Mouse (Mus musculus) ES-Bruce4 (cell line): ENCODE results near the gene Htra3. TPM values are rescaled to one million over a fixed set of nuclear protein-coding genes. Genes with fewer than 3 reads are reported as not detected.
A peak's percentile ranks its signal among the peaks of the same experiment; 100 is the strongest.

Source experiments
- H3K27ac ChIP-seq: 2 replicates; pipeline ENCODE4 v1.5.1; 2012; ENCODE audit warnings: low read length, inconsistent platforms; ENCODE audit not compliant: insufficient read depth
- H3K27me3 ChIP-seq: 2 replicates; pipeline ENCODE4 v1.6.1; 2012; ENCODE audit warnings: mild to moderate bottlenecking, low read length, inconsistent platforms; ENCODE audit not compliant: control insufficient read depth, poor library complexity, insufficient read depth, severe bottlenecking
- H3K36me3 ChIP-seq: 2 replicates; pipeline ENCODE4 v1.6.1; 2012; ENCODE audit warnings: inconsistent platforms, mild to moderate bottlenecking, low read length, moderate library complexity; ENCODE audit not compliant: control insufficient read depth, poor library complexity, insufficient read depth, severe bottlenecking
- H3K4me1 ChIP-seq: one replicate; pipeline ENCODE4 v1.8.1; 2011; ENCODE audit warnings: low read length; ENCODE audit not compliant: control insufficient read depth, insufficient read depth
- H3K4me3 ChIP-seq: 2 replicates; pipeline ENCODE4 v1.5.1; 2011; ENCODE audit warnings: low read depth, mild to moderate bottlenecking, low read length
- H3K9ac ChIP-seq: 2 replicates; pipeline ENCODE4 v1.6.1; 2012; ENCODE audit warnings: low read depth, mild to moderate bottlenecking, inconsistent platforms; ENCODE audit not compliant: poor library complexity, severe bottlenecking
- H3K9me3 ChIP-seq: replicated peaks from 2 replicates; pipeline ENCODE4 v1.6.1; 2012; ENCODE audit warnings: mild to moderate bottlenecking, low read length, inconsistent platforms; ENCODE audit not compliant: control insufficient read depth, poor library complexity, insufficient read depth, severe bottlenecking
- CTCF ChIP-seq: IDR thresholded peaks from one replicate; pipeline ENCODE4 v1.8.1; 2011; ENCODE audit warnings: low read depth, low read length
- EP300 ChIP-seq: IDR thresholded peaks from 2 replicates; pipeline ENCODE4 v1.6.1; 2011; ENCODE audit warnings: low read depth, low read length; ENCODE audit not compliant: insufficient read depth
- POLR2A ChIP-seq: IDR thresholded peaks from one replicate; pipeline ENCODE4 v1.8.1; 2011; ENCODE audit warnings: low read length; ENCODE audit not compliant: insufficient read depth
- polyA plus RNA-seq: library from polyadenylated mRNA; stranded (reverse); fragments of >200 nt; gene quantifications from 2 replicates; pipeline ENCODE4 v1.2.4, GENCODE M21; 2011; ENCODE audit warnings: low read depth; ENCODE audit not compliant: missing spikeins, insufficient read depth, insufficient read length

Htra3 gene
- polyA plus RNA-seq, 1 experiment = 1.9 TPM

- H3K9me3 ChIP-seq = no peaks in the 10 kb centered on the region
- peaks cover 7% of the 10 kb centered on the region for H3K4me1 ChIP-seq
- no peak overlapping the region for H3K9ac ChIP-seq
- H3K4me3 ChIP-seq = no peak overlapping the region
- no peak overlapping the region for H3K27ac ChIP-seq
- H3K27me3 ChIP-seq = no peaks in the 10 kb centered on the region
- no peaks in the 10 kb centered on the region for H3K36me3 ChIP-seq
- TF ChIP-seq CTCF = no peak
- TF ChIP-seq EP300 = no peak
- TF ChIP-seq POLR2A = no peak
Measured at GRCm38 (mm10) chr5:35723900-35724299, 44.3 kb upstream of the Htra3 start.

GRCm38 (mm10) chr5:35722654-35723053, 43.1 kb upstream of the Htra3 start:
- H3K9me3 ChIP-seq = no peaks in the 10 kb centered on the region
- H3K4me3 ChIP-seq = no peak overlapping the region
- H3K9ac ChIP-seq = no peak overlapping the region
- H3K27me3 ChIP-seq = no peaks in the 10 kb centered on the region
- peaks cover 7% of the 10 kb centered on the region for H3K4me1 ChIP-seq
- peak overlapping the region; percentile 75 for H3K27ac ChIP-seq
- TF ChIP-seq EP300 (no peak), CTCF (no peak), POLR2A (no peak)
- H3K36me3 ChIP-seq = no peaks in the 10 kb centered on the region

- H3K9ac ChIP-seq = no peak overlapping the region
- no peak for TF ChIP-seq POLR2A
- no peak for TF ChIP-seq EP300
- TF ChIP-seq CTCF = no peak
- H3K36me3 ChIP-seq = no peaks in the 10 kb centered on the region
- peak overlapping the region; percentile 75 for H3K27ac ChIP-seq
- no peak overlapping the region for H3K4me3 ChIP-seq
- peaks cover 7% of the 10 kb centered on the region for H3K4me1 ChIP-seq
- H3K9me3 ChIP-seq = no peaks in the 10 kb centered on the region
- no peaks in the 10 kb centered on the region for H3K27me3 ChIP-seq
Measured at GRCm38 (mm10) chr5:35721933-35722332, 42.4 kb upstream of the Htra3 start.

GRCm38 (mm10) chr5:35719880-35720279, 40.3 kb upstream of the Htra3 start:
- no peak overlapping the region for H3K27ac ChIP-seq
- no peaks in the 10 kb centered on the region for H3K9me3 ChIP-seq
- no peaks in the 10 kb centered on the region for H3K36me3 ChIP-seq
- peaks cover 7% of the 10 kb centered on the region for H3K4me1 ChIP-seq
- H3K9ac ChIP-seq = no peak overlapping the region
- H3K27me3 ChIP-seq = no peaks in the 10 kb centered on the region
- no peak overlapping the region for H3K4me3 ChIP-seq
- no peak for TF ChIP-seq EP300
- TF ChIP-seq CTCF = no peak
- TF ChIP-seq POLR2A = no peak

- no peaks in the 10 kb centered on the region for H3K27me3 ChIP-seq
- TF ChIP-seq CTCF = no peak
- TF ChIP-seq EP300 = no peak
Measured at GRCm38 (mm10) chr5:35719343-35719742, 39.8 kb upstream of the Htra3 start.

GRCm38 (mm10) chr5:35718817-35719216, 39.2 kb upstream of the Htra3 start:
- Histone ChIP-seq H3K4me1 (peaks cover 7% of the 10 kb centered on the region), H3K36me3 (no peaks in the 10 kb centered on the region), H3K9me3 (no peaks in the 10 kb centered on the region), H3K27me3 (no peaks in the 10 kb centered on the region), H3K27ac (0 out of 2 replicates have a peak overlapping the region, but pooled peaks have one; percentile 2), H3K4me3 (no peak overlapping the region), H3K9ac (no peak overlapping the region)
- TF ChIP-seq CTCF = no peak
- TF ChIP-seq EP300 = no peak
- no peak for TF ChIP-seq POLR2A

More at GRCm38 (mm10) chr5:35719343-35719742, 39.8 kb upstream of the Htra3 start:
- H3K36me3 ChIP-seq = no peaks in the 10 kb centered on the region
- H3K9me3 ChIP-seq = no peaks in the 10 kb centered on the region
- H3K4me3 ChIP-seq = no peak overlapping the region
- no peak overlapping the region for H3K27ac ChIP-seq
- H3K4me1 ChIP-seq = peaks cover 7% of the 10 kb centered on the region
- no peak overlapping the region for H3K9ac ChIP-seq
